Mouse (Mus musculus) midbrain, embryonic 15.5 days (tissue): ENCODE data around the gene Zpr1. TPM values are rescaled to one million over a fixed set of nuclear protein-coding genes. Genes with fewer than 3 reads are reported as not detected.

Source experiments
- ATAC-seq: fragments of 200-750 bp; cut with Nextera tagmentation; replicated peaks from 2 replicates; pipeline ENCODE4 v1.8.0; 2017; ENCODE audit warnings: moderate TSS enrichment
- H3K27ac ChIP-seq: fragments of 300-500 bp; sonication (generic); 2 replicates; pipeline ENCODE4 v1.5.1; 2015; ENCODE audit warnings: mild to moderate bottlenecking, inconsistent platforms
- H3K27me3 ChIP-seq: fragments of 300-500 bp; sonication (generic); replicated peaks from 2 replicates; pipeline ENCODE4 v1.6.1; 2015; ENCODE audit warnings: inconsistent platforms
- H3K36me3 ChIP-seq: fragments of 300-500 bp; sonication (generic); replicated peaks from 2 replicates; pipeline ENCODE4 v1.6.1; 2015; ENCODE audit warnings: inconsistent platforms
- H3K4me1 ChIP-seq: fragments of 300-500 bp; sonication (generic); 2 replicates; pipeline ENCODE4 v1.6.1; 2015; ENCODE audit warnings: inconsistent platforms
- H3K4me2 ChIP-seq: fragments of 300-500 bp; sonication (generic); 2 replicates; pipeline ENCODE4 v1.6.1; 2015; ENCODE audit warnings: inconsistent platforms, mild to moderate bottlenecking, moderate library complexity
- H3K4me3 ChIP-seq: fragments of 300-500 bp; sonication (generic); 2 replicates; pipeline ENCODE4 v1.5.1; 2015; ENCODE audit warnings: mild to moderate bottlenecking, inconsistent platforms
- H3K9ac ChIP-seq: fragments of 300-500 bp; sonication (generic); 2 replicates; pipeline ENCODE4 v1.6.1; 2015; ENCODE audit warnings: mild to moderate bottlenecking, inconsistent platforms
- H3K9me3 ChIP-seq: fragments of 300-500 bp; sonication (generic); 2 replicates; pipeline ENCODE4 v1.6.1; 2016; ENCODE audit warnings: inconsistent platforms
- WGBS: fragments of 180-500 bp; shearing (Covaris S2); methylation state at CpG from one replicate; pipeline ENCODE4 v1.1.7; 2015; ENCODE audit warnings: mixed read lengths; 5-methylcytosine and 5-hydroxymethylcytosine counted together
- polyA plus RNA-seq: library from polyadenylated mRNA; unstranded; fragments of >200 nt; fragmentation: Nextera tagmentation; extraction: Ambion mirVana; gene quantifications from 2 replicates; pipeline ENCODE4 v1.2.1, GENCODE M21; 2015

Gene Zpr1
- polyA plus RNA-seq, 1 experiment from 2014 or later: 64.0 TPM

DNA sequence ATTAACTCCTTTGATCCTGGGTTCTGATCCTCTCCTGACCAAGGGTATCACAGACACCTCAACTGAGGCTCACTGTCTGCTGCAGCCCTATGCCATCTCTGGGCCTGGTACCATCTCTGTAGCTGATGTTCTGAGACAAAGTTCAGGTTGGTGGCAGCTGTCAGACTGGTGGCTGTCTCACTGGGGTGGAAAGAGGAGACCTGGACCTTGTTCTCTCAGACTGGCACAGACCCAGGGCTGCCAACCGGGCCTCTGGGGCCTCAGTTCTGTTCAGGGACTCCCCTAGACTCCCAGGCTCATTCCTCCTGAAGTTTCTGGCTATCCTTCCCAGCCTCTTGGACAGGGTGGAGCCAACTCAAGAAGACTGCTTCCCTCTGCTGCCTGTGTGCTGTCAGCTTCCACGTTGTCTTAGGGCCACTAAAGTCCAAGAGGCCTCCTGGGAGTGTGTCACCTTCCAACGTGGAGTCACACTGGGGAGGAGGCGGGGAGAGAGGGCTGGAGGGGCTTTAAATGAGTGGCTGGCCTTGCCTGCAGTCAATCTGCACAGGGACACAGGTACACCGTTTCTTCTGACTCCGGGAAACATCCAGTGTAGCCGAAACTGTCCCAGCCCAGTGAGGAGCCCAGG is 32.2 kb upstream of the Zpr1 start, which contains the start of gene Apoa4:
Apoa4 (plus strand) TSS at position 171 of the 628 bp plus-strand sequence.
- Histone ChIP-seq H3K9me3 (no peaks in the 10 kb centered on the region), H3K36me3 (no peaks in the 10 kb centered on the region), H3K4me3 (no peak within 1 kb of the TSS), H3K27me3 (no peaks in the 10 kb centered on the region), H3K9ac (no peak within 1 kb of the TSS), H3K27ac (no peak within 1 kb of the TSS), H3K4me1 (no peaks in the 10 kb centered on the region), H3K4me2 (no peak within 1 kb of the TSS)
- WGBS: 65% methylated on average over 7 of the region's 7 CpGs
- ATAC-seq: no peak

DNA sequence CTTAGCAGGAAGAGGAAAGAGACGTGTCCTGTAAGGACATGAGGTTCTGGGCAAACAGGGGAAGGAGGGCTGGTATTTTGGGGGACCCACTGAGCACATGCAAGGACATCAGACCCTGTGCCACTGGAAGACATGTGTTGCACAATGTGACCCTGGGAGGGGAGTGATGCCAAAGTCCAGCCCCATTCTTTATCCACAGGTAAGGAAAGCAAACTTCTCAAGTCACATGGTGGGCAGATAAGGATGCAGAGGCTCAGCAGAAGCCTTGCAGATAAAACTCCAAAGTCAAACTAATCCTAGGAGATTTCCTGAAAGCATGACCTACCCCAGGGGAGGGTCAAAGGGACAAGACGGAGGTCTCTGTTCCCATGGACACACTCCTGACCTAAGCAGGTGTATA is 31.0 kb upstream of the Zpr1 start:
- no peak for ATAC-seq
- H3K36me3 ChIP-seq: no peaks in the 10 kb centered on the region
- H3K4me1 ChIP-seq: no peaks in the 10 kb centered on the region
- H3K27me3 ChIP-seq: no peaks in the 10 kb centered on the region
- H3K9me3 ChIP-seq: no peaks in the 10 kb centered on the region
- H3K4me3 ChIP-seq: no peak overlapping the region
- H3K4me2 ChIP-seq: no peak overlapping the region
- no peak overlapping the region for H3K27ac ChIP-seq
- H3K9ac ChIP-seq: no peak overlapping the region
- WGBS: 85% methylated on average over 2 of the region's 2 CpGs

DNA sequence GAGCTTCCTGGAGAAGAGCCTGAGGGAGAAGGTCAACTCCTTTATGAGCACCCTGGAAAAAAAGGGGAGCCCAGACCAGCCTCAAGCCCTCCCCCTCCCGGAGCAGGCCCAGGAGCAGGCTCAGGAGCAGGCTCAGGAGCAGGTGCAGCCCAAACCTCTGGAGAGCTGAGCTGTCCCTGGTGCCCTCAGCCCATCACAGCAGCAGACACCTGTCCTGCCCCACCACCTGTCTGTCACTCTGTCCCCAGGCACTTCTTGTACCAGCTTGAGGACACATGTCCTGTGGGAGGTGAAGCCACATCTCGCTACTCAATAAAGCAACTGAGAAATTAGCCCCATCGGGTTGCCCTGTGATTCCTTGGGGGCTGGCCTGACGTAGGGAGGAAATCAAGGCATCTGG is 29.7 kb upstream of the Zpr1 start:
- Histone ChIP-seq H3K4me1 (no peaks in the 10 kb centered on the region), H3K9ac (no peak overlapping the region), H3K36me3 (no peaks in the 10 kb centered on the region), H3K4me3 (no peak overlapping the region), H3K4me2 (no peak overlapping the region), H3K27me3 (no peaks in the 10 kb centered on the region), H3K27ac (no peak overlapping the region), H3K9me3 (no peaks in the 10 kb centered on the region)
- WGBS: 62% methylated on average over 4 of the region's 4 CpGs
- no peak for ATAC-seq

DNA sequence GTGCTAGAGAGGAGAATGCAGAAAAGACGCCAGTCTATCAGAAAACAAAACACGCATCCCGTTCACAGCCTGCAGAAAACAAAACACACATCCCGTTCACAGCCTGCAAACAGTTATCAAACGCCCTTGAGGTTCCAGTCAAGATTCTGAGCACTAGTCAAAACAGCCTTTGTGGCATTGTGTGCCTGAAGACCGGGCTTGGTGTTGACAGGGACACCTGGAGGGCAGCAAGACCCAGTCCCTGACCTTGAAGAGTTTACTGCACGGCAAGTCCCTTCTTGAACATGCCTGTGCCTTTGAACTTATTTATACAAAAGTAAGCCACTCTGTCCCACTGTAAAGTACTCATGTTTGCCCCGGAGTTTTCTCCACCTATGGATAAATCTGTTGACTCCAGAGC is 29.3 kb upstream of the Zpr1 start:
- WGBS: 59% methylated on average over 8 of the region's 8 CpGs
- no peak overlapping the region for H3K27ac ChIP-seq
- no peaks in the 10 kb centered on the region for H3K4me1 ChIP-seq
- H3K9me3 ChIP-seq: no peaks in the 10 kb centered on the region
- H3K4me2 ChIP-seq: no peak overlapping the region
- H3K4me3 ChIP-seq: no peak overlapping the region
- no peaks in the 10 kb centered on the region for H3K27me3 ChIP-seq
- ATAC-seq: no peak
- no peak overlapping the region for H3K9ac ChIP-seq
- H3K36me3 ChIP-seq: no peaks in the 10 kb centered on the region

DNA sequence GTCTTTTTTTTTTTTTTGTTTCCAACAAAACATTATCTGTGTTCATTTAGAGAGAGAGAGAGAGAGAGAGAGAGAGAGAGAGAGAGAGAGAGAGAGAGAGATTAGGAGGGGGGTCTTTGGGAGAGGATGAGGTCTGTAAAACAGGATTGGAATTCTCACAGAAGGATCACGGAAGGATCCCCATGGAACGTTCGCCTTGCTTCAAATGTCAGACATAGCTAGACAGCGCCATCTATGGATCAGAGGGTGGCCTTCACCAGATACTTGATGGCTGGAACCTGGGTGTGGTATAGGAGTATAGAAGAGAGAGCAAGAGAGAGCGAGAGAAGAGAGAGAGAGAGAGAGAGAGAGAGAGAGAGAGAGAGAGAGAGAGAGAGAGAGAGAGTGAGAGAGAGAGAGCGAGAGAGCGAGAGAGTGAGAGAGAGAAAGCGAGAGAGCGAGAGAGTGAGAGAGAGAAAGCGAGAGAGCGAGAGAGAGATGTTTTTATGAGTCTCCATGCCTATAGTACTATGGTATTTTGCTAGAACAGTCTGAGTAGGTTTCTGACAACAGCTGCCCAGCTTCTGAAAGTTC is 26.0 kb upstream of the Zpr1 start:
- no peak overlapping the region for H3K4me3 ChIP-seq
- H3K9ac ChIP-seq: no peak overlapping the region
- H3K27ac ChIP-seq: no peak overlapping the region
- peak; percentile 81; the same call in 1 of the 2 replicates for ATAC-seq
- no peak overlapping the region for H3K4me2 ChIP-seq
- H3K4me1 ChIP-seq: no peaks in the 10 kb centered on the region
- no peaks in the 10 kb centered on the region for H3K27me3 ChIP-seq
- no peaks in the 10 kb centered on the region for H3K36me3 ChIP-seq
- 29% methylated on average over 11 of the region's 11 CpGs for WGBS
- H3K9me3 ChIP-seq: no peaks in the 10 kb centered on the region

DNA sequence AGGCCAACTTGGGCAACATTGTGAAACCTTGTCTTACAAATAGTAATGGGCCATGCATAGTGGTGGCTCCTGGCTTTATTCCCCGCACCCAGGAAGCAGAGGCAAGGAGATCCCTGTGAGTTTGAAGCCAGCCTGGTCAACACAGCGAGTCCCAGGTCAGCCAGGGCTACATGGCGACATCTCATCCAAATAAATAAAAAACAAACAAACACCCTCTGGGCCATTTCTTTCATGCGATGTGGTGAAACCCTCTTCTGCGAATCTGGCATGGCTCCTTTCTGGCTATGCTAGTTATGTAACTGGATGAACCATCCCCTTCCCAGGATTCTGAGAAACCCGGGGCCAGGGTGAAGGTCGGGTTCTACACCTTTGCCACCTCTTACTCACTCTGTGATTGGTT is 16.7 kb upstream of the Zpr1 start:
- Histone ChIP-seq H3K9me3 (no peaks in the 10 kb centered on the region), H3K27ac (no peak overlapping the region), H3K36me3 (no peaks in the 10 kb centered on the region), H3K9ac (no peak overlapping the region), H3K4me3 (no peak overlapping the region), H3K4me2 (no peak overlapping the region), H3K4me1 (no peaks in the 10 kb centered on the region), H3K27me3 (peaks cover 4% of the 10 kb centered on the region; the same call in 1 of the 2 replicates)
- WGBS: 92% methylated on average over 7 of the region's 7 CpGs
- no peak for ATAC-seq

DNA sequence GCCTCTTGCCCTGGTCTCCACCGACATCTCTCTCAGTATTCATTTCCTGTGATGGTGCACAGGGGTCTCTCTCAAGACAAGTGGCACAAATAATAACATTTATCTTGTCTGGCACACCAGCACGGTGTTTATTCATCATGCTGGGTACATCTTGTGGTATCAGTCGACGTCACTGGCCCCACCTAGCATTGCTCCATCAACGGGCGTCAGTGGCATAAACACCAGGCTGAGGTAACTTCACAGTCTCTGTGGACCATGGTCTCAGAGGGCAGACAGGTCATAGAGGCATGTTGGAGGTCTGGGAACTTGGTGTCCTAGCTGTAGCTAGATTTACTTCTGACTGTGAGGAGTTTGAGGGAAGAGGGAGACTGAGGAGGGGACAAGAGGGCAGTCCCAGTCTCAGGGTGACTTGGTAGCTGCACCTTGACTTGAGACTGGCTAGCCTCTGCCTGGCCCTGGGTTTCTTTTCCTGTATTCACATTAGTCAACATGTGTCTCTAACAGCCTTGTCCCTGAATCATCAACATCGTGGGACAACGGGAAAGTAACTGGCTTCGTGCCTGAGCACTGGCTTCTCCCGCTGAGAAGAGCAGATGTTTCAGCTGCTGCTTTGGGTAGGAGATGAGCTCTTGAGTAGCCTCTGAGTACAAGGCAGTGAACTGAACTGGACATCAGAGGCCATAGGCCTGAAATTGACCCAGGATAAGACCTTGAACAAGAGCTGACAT is 16.0 kb upstream of the Zpr1 start:
- Histone ChIP-seq H3K4me3 (no peak overlapping the region), H3K27me3 (peaks cover 4% of the 10 kb centered on the region; the same call in 1 of the 2 replicates), H3K4me1 (no peaks in the 10 kb centered on the region), H3K4me2 (no peak overlapping the region), H3K9me3 (no peaks in the 10 kb centered on the region), H3K27ac (no peak overlapping the region), H3K9ac (no peak overlapping the region), H3K36me3 (no peaks in the 10 kb centered on the region)
- 86% methylated on average over 10 of the region's 10 CpGs for WGBS
- ATAC-seq: no peak

DNA sequence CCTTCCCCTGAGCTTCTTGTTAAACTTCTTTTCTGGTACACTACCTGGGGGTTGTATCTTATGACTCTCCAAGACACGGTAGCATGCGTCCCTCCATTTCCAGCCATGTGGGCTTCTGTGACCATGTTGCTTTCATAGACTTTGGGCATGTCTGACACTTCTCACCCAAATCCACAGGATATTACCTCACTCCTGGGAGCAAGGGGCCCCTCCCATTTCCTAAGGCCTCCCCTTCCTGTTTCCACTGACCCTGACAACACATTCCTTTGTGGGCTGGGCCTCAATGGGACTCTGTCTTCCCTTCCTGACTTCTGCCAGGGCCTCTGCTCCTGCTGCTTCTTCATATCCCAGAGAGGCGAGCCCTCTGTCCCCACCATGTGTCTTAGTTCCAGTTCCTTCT is 15.3 kb upstream of the Zpr1 start:
- Histone ChIP-seq H3K27ac (no peak overlapping the region), H3K4me2 (no peak overlapping the region), H3K4me1 (no peaks in the 10 kb centered on the region), H3K9me3 (no peaks in the 10 kb centered on the region), H3K27me3 (peaks cover 4% of the 10 kb centered on the region; the same call in 1 of the 2 replicates), H3K36me3 (no peaks in the 10 kb centered on the region), H3K9ac (no peak overlapping the region), H3K4me3 (no peak overlapping the region)
- ATAC-seq: no peak
- WGBS: 86% methylated on average over 3 of the region's 3 CpGs

DNA sequence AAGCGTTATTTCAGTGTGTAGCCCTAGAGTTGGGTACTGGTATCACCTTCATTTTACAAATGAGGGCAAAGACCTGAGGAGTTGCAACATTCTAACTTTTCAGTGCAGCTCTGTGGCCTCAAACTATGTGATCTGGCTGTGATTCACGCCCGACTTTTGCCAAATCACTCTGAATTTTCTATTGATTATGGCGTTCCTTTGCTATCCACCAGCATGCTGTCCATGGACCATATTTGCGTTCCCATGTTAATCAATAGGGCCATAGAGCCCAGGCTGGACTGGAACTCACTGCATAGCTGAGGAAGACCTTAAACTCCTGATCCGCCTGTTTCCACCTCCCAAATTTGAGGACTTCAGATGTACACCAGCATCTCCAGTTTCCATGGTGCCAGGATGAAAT is 13.8 kb upstream of the Zpr1 start:
- Histone ChIP-seq H3K4me2 (no peak overlapping the region), H3K27ac (no peak overlapping the region), H3K27me3 (peaks cover 4% of the 10 kb centered on the region; the same call in 1 of the 2 replicates), H3K4me1 (no peaks in the 10 kb centered on the region), H3K9ac (no peak overlapping the region), H3K36me3 (no peaks in the 10 kb centered on the region), H3K4me3 (no peak overlapping the region), H3K9me3 (no peaks in the 10 kb centered on the region)
- no peak for ATAC-seq
- WGBS: 89% methylated on average over 6 of the region's 6 CpGs

DNA sequence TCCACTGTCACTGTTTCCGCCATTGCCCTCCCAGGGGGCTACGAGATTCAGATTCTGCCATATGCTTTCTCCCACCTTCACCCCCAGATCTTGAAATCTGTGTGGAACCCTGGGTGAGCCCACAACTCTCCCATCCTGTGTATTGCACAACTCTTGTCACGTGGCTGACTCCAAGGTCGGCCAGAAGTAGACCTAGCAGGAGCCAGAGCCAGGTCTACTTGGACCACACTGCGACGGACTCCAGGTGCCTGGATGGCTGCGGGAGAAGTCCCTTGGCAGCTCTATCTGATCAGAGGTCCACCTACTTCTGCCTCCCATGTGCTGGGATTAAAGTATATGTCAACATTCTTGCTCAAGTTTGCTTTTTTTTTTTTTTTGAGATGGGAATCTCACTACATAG is 11.7 kb upstream of the Zpr1 start:
- no peaks in the 10 kb centered on the region for H3K9me3 ChIP-seq
- H3K36me3 ChIP-seq: no peaks in the 10 kb centered on the region
- no peak overlapping the region for H3K27ac ChIP-seq
- ATAC-seq: no peak
- 94% methylated on average over 7 of the region's 7 CpGs for WGBS
- H3K4me2 ChIP-seq: no peak overlapping the region
- H3K4me1 ChIP-seq: no peaks in the 10 kb centered on the region
- H3K27me3 ChIP-seq: peaks cover 4% of the 10 kb centered on the region; the same call in 1 of the 2 replicates
- no peak overlapping the region for H3K4me3 ChIP-seq
- no peak overlapping the region for H3K9ac ChIP-seq

DNA sequence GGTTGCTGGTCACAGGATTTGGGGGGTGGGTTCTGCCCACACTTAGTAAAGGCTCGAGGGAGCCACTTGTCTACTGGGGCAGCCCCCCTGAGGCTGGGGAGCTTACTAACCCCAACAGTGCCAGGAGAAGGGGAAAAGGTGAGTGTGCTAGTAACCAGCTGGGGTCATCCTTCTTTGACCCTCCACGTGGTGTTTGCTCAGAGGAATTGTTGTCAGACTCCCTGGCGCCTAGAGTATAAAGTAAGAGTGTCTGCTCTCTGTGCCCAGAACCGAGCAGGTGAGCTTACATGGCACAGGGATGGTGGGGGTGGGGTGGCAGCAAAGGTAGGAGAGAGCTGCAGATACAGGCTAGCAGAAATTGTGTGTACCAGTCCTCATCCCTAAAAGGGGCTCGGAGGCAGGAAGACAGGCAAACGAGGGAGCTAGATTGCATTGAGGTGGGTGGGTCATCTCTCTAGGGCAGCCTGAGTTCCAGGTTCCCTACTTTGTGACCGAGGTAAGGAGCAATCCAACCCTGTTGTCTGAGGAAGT is 4.5 kb upstream of the Zpr1 start, which contains the start of gene Apoa5:
Apoa5 (plus strand) TSS at position 291 of the 531 bp plus-strand sequence.
- H3K9me3 ChIP-seq: no peaks in the 10 kb centered on the region
- H3K4me1 ChIP-seq: 0 out of 2 replicates have a peak, but pooled peaks cover 3% of the 10 kb centered on the region
- H3K9ac ChIP-seq: no peak within 1 kb of the TSS
- H3K36me3 ChIP-seq: no peaks in the 10 kb centered on the region
- 58% methylated on average over 7 of the region's 7 CpGs for WGBS
- peaks cover 21% of the 10 kb centered on the region for H3K27me3 ChIP-seq
- no peak within 1 kb of the TSS for H3K4me3 ChIP-seq
- no peak for ATAC-seq
- H3K27ac ChIP-seq: no peak within 1 kb of the TSS
- H3K4me2 ChIP-seq: no peak within 1 kb of the TSS

DNA sequence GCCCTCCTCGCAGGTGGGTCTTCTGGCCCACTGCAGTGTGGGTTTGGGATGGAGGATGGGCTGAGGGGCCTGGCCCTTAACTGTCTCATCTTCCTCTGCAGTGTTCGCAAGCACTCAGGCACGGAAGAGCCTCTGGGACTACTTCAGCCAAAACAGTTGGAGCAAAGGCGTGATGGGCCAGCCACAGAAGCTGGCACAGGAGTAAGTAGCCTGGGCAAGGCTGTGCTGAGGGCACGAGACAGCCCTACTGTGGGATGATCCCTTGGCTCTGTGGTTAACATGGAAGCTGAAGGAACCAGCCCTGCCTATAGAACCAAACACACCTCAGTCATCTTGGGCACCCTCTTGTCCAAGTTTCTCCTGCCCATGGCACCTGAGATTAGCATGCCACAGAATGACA is 3.7 kb upstream of the Zpr1 start:
- Histone ChIP-seq H3K4me1 (peaks cover 9% of the 10 kb centered on the region), H3K9ac (no peak overlapping the region), H3K9me3 (no peaks in the 10 kb centered on the region), H3K27ac (no peak overlapping the region), H3K4me3 (no peak overlapping the region), H3K36me3 (no peaks in the 10 kb centered on the region), H3K4me2 (no peak overlapping the region), H3K27me3 (peaks cover 21% of the 10 kb centered on the region)
- WGBS: 86% methylated on average over 5 of the region's 5 CpGs
- no peak for ATAC-seq
